Mouse (Mus musculus) intestine, embryonic 15.5 days (tissue): ENCODE measurements at regions not wholly inside any gene's neighbourhood (a gene's known extent, or its start where the extent isn't known, plus 50 kb on each side); places are given as distances from the start of the nearest gene placed in this dataset.

Experiments used
- ATAC-seq: fragments of 200-750 bp; cut with Nextera tagmentation; 2 replicates; pipeline ENCODE4 v1.8.0; 2017; ENCODE audit warnings: moderate TSS enrichment, moderate library complexity
- H3K27ac ChIP-seq: fragments of 300-500 bp; sonication (generic); 2 replicates; pipeline ENCODE4 v1.5.1; 2015; ENCODE audit warnings: mild to moderate bottlenecking, inconsistent platforms
- H3K27me3 ChIP-seq: fragments of 300-500 bp; sonication (generic); replicated peaks from 2 replicates; pipeline ENCODE4 v1.6.1; 2015; ENCODE audit warnings: inconsistent platforms
- H3K36me3 ChIP-seq: fragments of 300-500 bp; sonication (generic); 2 replicates; pipeline ENCODE4 v1.6.1; 2015; ENCODE audit warnings: inconsistent platforms
- H3K4me1 ChIP-seq: fragments of 300-500 bp; sonication (generic); replicated peaks from 2 replicates; pipeline ENCODE4 v1.6.1; 2015; ENCODE audit warnings: inconsistent platforms
- H3K4me2 ChIP-seq: fragments of 300-500 bp; sonication (generic); replicated peaks from 2 replicates; pipeline ENCODE4 v1.6.1; 2015; ENCODE audit warnings: mild to moderate bottlenecking, inconsistent platforms
- H3K4me3 ChIP-seq: fragments of 300-500 bp; sonication (generic); replicated peaks from 2 replicates; pipeline ENCODE4 v1.5.1; 2015; ENCODE audit warnings: inconsistent platforms
- H3K9ac ChIP-seq: fragments of 300-500 bp; sonication (generic); 2 replicates; pipeline ENCODE4 v1.6.1; 2015; ENCODE audit warnings: inconsistent platforms
- H3K9me3 ChIP-seq: fragments of 300-500 bp; sonication (generic); 2 replicates; pipeline ENCODE4 v1.6.1; 2016; ENCODE audit warnings: inconsistent platforms
- WGBS: fragments of 180-500 bp; shearing (Covaris S2); methylation state at CpG from one replicate; pipeline ENCODE4 v1.1.7; 2015; 5-methylcytosine and 5-hydroxymethylcytosine counted together

- no peak overlapping the region for H3K27ac ChIP-seq
- no peak overlapping the region for H3K4me2 ChIP-seq
- H3K9me3 ChIP-seq, result no peaks in the 10 kb centered on the region
- H3K4me3 ChIP-seq, result no peak overlapping the region
- no peak overlapping the region for H3K9ac ChIP-seq
- ATAC-seq, result no peak
- 76% methylated on average over 2 of the region's 2 CpGs for WGBS
- no peaks in the 10 kb centered on the region for H3K4me1 ChIP-seq
- no peaks in the 10 kb centered on the region for H3K27me3 ChIP-seq
- H3K36me3 ChIP-seq, result no peaks in the 10 kb centered on the region
Measured at GRCm38 (mm10) chr9:52454445-52454844, 225.1 kb downstream of the AI593442 start.

GRCm38 (mm10) chr9:52451792-52452191 lies 227.8 kb downstream of the AI593442 start:
- Histone ChIP-seq H3K9ac (no peak overlapping the region), H3K4me2 (no peak overlapping the region), H3K36me3 (no peaks in the 10 kb centered on the region), H3K9me3 (no peaks in the 10 kb centered on the region), H3K4me3 (no peak overlapping the region), H3K27me3 (no peaks in the 10 kb centered on the region), H3K27ac (no peak overlapping the region), H3K4me1 (no peaks in the 10 kb centered on the region)
- WGBS, result 80% methylated on average over 3 of the region's 3 CpGs
- ATAC-seq, result no peak

GRCm38 (mm10) chr9:52448245-52448644 lies 231.3 kb downstream of the AI593442 start:
- Histone ChIP-seq H3K27me3 (no peaks in the 10 kb centered on the region), H3K4me1 (no peaks in the 10 kb centered on the region), H3K27ac (no peak overlapping the region), H3K4me3 (no peak overlapping the region), H3K9ac (no peak overlapping the region), H3K4me2 (no peak overlapping the region), H3K36me3 (no peaks in the 10 kb centered on the region), H3K9me3 (no peaks in the 10 kb centered on the region)
- ATAC-seq, result no peak

GRCm38 (mm10) chr9:52443228-52443627 lies 236.4 kb downstream of the AI593442 start:
- Histone ChIP-seq H3K36me3 (no peaks in the 10 kb centered on the region), H3K9me3 (no peaks in the 10 kb centered on the region), H3K27me3 (no peaks in the 10 kb centered on the region), H3K27ac (no peak overlapping the region), H3K4me3 (no peak overlapping the region), H3K9ac (no peak overlapping the region), H3K4me2 (no peak overlapping the region), H3K4me1 (no peaks in the 10 kb centered on the region)
- 86% methylated on average over 7 of the region's 7 CpGs for WGBS
- no peak for ATAC-seq

- Histone ChIP-seq H3K36me3 (no peaks in the 10 kb centered on the region), H3K27ac (no peak overlapping the region), H3K4me2 (no peak overlapping the region), H3K9ac (no peak overlapping the region), H3K9me3 (no peaks in the 10 kb centered on the region), H3K27me3 (no peaks in the 10 kb centered on the region), H3K4me1 (no peaks in the 10 kb centered on the region), H3K4me3 (no peak overlapping the region)
- 72% methylated on average over 4 of the region's 4 CpGs for WGBS
- ATAC-seq, result no peak
Measured at GRCm38 (mm10) chr9:52434215-52434614, 245.4 kb downstream of the AI593442 start.

GRCm38 (mm10) chr9:52425413-52425812 lies 254.2 kb downstream of the AI593442 start:
- Histone ChIP-seq H3K4me3 (no peak overlapping the region), H3K9ac (no peak overlapping the region), H3K27me3 (no peaks in the 10 kb centered on the region), H3K4me2 (no peak overlapping the region), H3K4me1 (no peaks in the 10 kb centered on the region), H3K27ac (no peak overlapping the region), H3K36me3 (no peaks in the 10 kb centered on the region), H3K9me3 (no peaks in the 10 kb centered on the region)
- WGBS, result 64% methylated on average over 4 of the region's 4 CpGs
- ATAC-seq, result no peak

GRCm38 (mm10) chr9:52422622-52423021 lies 254.2 kb upstream of the Zc3h12c start:
- Histone ChIP-seq H3K4me2 (no peak overlapping the region), H3K27ac (no peak overlapping the region), H3K4me3 (no peak overlapping the region), H3K4me1 (no peaks in the 10 kb centered on the region), H3K9me3 (no peaks in the 10 kb centered on the region), H3K9ac (no peak overlapping the region), H3K36me3 (no peaks in the 10 kb centered on the region), H3K27me3 (no peaks in the 10 kb centered on the region)
- no peak for ATAC-seq
- 88% methylated on average over 3 of the region's 3 CpGs for WGBS

GRCm38 (mm10) chr9:52415706-52416105 lies 247.3 kb upstream of the Zc3h12c start:
- no peak for ATAC-seq
- Histone ChIP-seq H3K4me1 (no peaks in the 10 kb centered on the region), H3K27ac (no peak overlapping the region), H3K36me3 (no peaks in the 10 kb centered on the region), H3K9ac (no peak overlapping the region), H3K4me2 (no peak overlapping the region), H3K9me3 (no peaks in the 10 kb centered on the region), H3K4me3 (no peak overlapping the region), H3K27me3 (no peaks in the 10 kb centered on the region)
- 53% methylated on average over 6 of the region's 6 CpGs for WGBS

GRCm38 (mm10) chr9:52407841-52408240 lies 239.5 kb upstream of the Zc3h12c start:
- WGBS, result 88% methylated on average over 6 of the region's 6 CpGs
- Histone ChIP-seq H3K36me3 (no peaks in the 10 kb centered on the region), H3K4me1 (no peaks in the 10 kb centered on the region), H3K4me2 (no peak overlapping the region), H3K9ac (no peak overlapping the region), H3K9me3 (no peaks in the 10 kb centered on the region), H3K27ac (no peak overlapping the region), H3K4me3 (no peak overlapping the region), H3K27me3 (no peaks in the 10 kb centered on the region)
- ATAC-seq, result no peak

- H3K9ac ChIP-seq, result no peak overlapping the region
- H3K4me1 ChIP-seq, result no peaks in the 10 kb centered on the region
- no peak overlapping the region for H3K4me3 ChIP-seq
- no peak overlapping the region for H3K4me2 ChIP-seq
- H3K36me3 ChIP-seq, result no peaks in the 10 kb centered on the region
- H3K27ac ChIP-seq, result no peak overlapping the region
- no peaks in the 10 kb centered on the region for H3K9me3 ChIP-seq
- WGBS, result 78% methylated on average over 2 of the region's 2 CpGs
- H3K27me3 ChIP-seq, result no peaks in the 10 kb centered on the region
- ATAC-seq, result no peak
Measured at GRCm38 (mm10) chr9:52402496-52402895, 234.1 kb upstream of the Zc3h12c start.

- Histone ChIP-seq H3K36me3 (no peaks in the 10 kb centered on the region), H3K9me3 (no peaks in the 10 kb centered on the region), H3K27ac (no peak overlapping the region), H3K27me3 (no peaks in the 10 kb centered on the region), H3K4me3 (no peak overlapping the region), H3K4me2 (no peak overlapping the region), H3K9ac (no peak overlapping the region), H3K4me1 (no peaks in the 10 kb centered on the region)
- 51% methylated on average over 2 of the region's 2 CpGs for WGBS
- ATAC-seq, result no peak
Measured at GRCm38 (mm10) chr9:52379031-52379430, 210.7 kb upstream of the Zc3h12c start.

GRCm38 (mm10) chr9:52377761-52378160 lies 209.4 kb upstream of the Zc3h12c start:
- no peaks in the 10 kb centered on the region for H3K4me1 ChIP-seq
- no peak overlapping the region for H3K27ac ChIP-seq
- no peak overlapping the region for H3K4me3 ChIP-seq
- H3K36me3 ChIP-seq, result no peaks in the 10 kb centered on the region
- H3K9ac ChIP-seq, result no peak overlapping the region
- H3K9me3 ChIP-seq, result no peaks in the 10 kb centered on the region
- H3K27me3 ChIP-seq, result no peaks in the 10 kb centered on the region
- no peak for ATAC-seq
- H3K4me2 ChIP-seq, result no peak overlapping the region

- no peaks in the 10 kb centered on the region for H3K9me3 ChIP-seq
- no peak overlapping the region for H3K9ac ChIP-seq
- H3K36me3 ChIP-seq, result no peaks in the 10 kb centered on the region
- no peak overlapping the region for H3K27ac ChIP-seq
- no peaks in the 10 kb centered on the region for H3K4me1 ChIP-seq
- no peaks in the 10 kb centered on the region for H3K27me3 ChIP-seq
- ATAC-seq, result no peak
- H3K4me2 ChIP-seq, result no peak overlapping the region
- H3K4me3 ChIP-seq, result no peak overlapping the region
- 72% methylated on average over 3 of the region's 3 CpGs for WGBS
Measured at GRCm38 (mm10) chr9:52376914-52377313, 208.5 kb upstream of the Zc3h12c start.

- Histone ChIP-seq H3K36me3 (no peaks in the 10 kb centered on the region), H3K4me3 (no peak overlapping the region), H3K9ac (no peak overlapping the region), H3K4me2 (no peak overlapping the region), H3K4me1 (no peaks in the 10 kb centered on the region), H3K9me3 (no peaks in the 10 kb centered on the region), H3K27me3 (no peaks in the 10 kb centered on the region), H3K27ac (no peak overlapping the region)
- no peak for ATAC-seq
- WGBS, result 95% methylated on average over 1 of the region's 1 CpGs
Measured at GRCm38 (mm10) chr9:52371296-52371695, 202.9 kb upstream of the Zc3h12c start.
